Mouse (Mus musculus) limb, embryonic 10.5 days (tissue): ENCODE measurements around the gene Fdps. TPM values are rescaled to one million over a fixed set of nuclear protein-coding genes. Genes with fewer than 3 reads are reported as not detected.

ENCODE experiments used
- DNase-seq: peaks from one replicate; pipeline ENCODE4 v3.0.0-alpha.2; 2017; ENCODE audit warnings: low spot score
- H3K27ac ChIP-seq: fragments of 300-500 bp; sonication (generic); 2 replicates; pipeline ENCODE4 v1.5.1; 2016; ENCODE audit warnings: mild to moderate bottlenecking
- H3K27me3 ChIP-seq: fragments of 300-500 bp; sonication (generic); 2 replicates; pipeline ENCODE4 v1.6.1; 2016; ENCODE audit warnings: low read depth, mild to moderate bottlenecking; ENCODE audit not compliant: poor library complexity, severe bottlenecking
- H3K36me3 ChIP-seq: fragments of 300-500 bp; sonication (generic); 2 replicates; pipeline ENCODE4 v1.6.1; 2016; ENCODE audit warnings: mild to moderate bottlenecking, moderate library complexity
- H3K4me1 ChIP-seq: fragments of 300-500 bp; sonication (generic); 2 replicates; pipeline ENCODE4 v1.6.1; 2016
- H3K4me3 ChIP-seq: fragments of 300-500 bp; sonication (generic); 2 replicates; pipeline ENCODE4 v1.5.1; 2016; ENCODE audit warnings: mild to moderate bottlenecking, moderate library complexity
- H3K9me3 ChIP-seq: fragments of 300-500 bp; sonication (generic); replicated peaks from 2 replicates; pipeline ENCODE4 v1.6.1; 2016; ENCODE audit warnings: mild to moderate bottlenecking
- WGBS: fragments of 180-500 bp; shearing (Covaris S2); methylation state at CpG from one replicate; pipeline ENCODE4 v1.1.7; 2016; 5-methylcytosine and 5-hydroxymethylcytosine counted together
- polyA plus RNA-seq: library from polyadenylated mRNA; unstranded; fragments of >200 nt; fragmentation: Nextera tagmentation; extraction: Ambion mirVana; gene quantifications from 2 replicates; pipeline ENCODE4 v1.2.1, GENCODE M21; 2016

Fdps gene
- polyA plus RNA-seq: 361 and 405 TPM in 2 replicates

GRCm38 (mm10) chr3:89101812-89102494 lies at the start of gene Fdps:
Gene Fdps (minus strand): TSS chr3:89101959.
- WGBS: under 1% methylated on average over 26 of the region's 26 CpGs
- Histone ChIP-seq H3K4me3 (peak within 1 kb of the TSS; percentile 83), H3K9me3 (no peaks in the 10 kb centered on the region), H3K36me3 (peaks cover 35% of the 10 kb centered on the region), H3K27me3 (no peaks in the 10 kb centered on the region), H3K27ac (peak within 1 kb of the TSS; percentile 85), H3K4me1 (peaks cover 32% of the 10 kb centered on the region)
- peak; percentile 90 for DNase-seq

- 67% methylated on average over 14 of the region's 14 CpGs for WGBS
- Histone ChIP-seq H3K4me1 (peaks cover 34% of the 10 kb centered on the region), H3K4me3 (peak overlapping the region; percentile 44; the same call in 1 of the 2 replicates), H3K27me3 (peaks cover 68% of the 10 kb centered on the region), H3K36me3 (no peaks in the 10 kb centered on the region), H3K9me3 (no peaks in the 10 kb centered on the region), H3K27ac (no peak overlapping the region)
- no peak for DNase-seq
Observed at GRCm38 (mm10) chr3:89148567-89148966, 46.8 kb upstream of the Fdps start.

- H3K27me3 ChIP-seq: peaks cover 66% of the 10 kb centered on the region
- 9% methylated on average over 15 of the region's 15 CpGs for WGBS
- 0 out of 2 replicates have a peak overlapping the region, but pooled peaks have one; percentile 5 for H3K27ac ChIP-seq
- H3K4me1 ChIP-seq: peaks cover 34% of the 10 kb centered on the region
- peak overlapping the region; percentile 44 for H3K4me3 ChIP-seq
- peak; percentile 50 for DNase-seq
- H3K9me3 ChIP-seq: no peaks in the 10 kb centered on the region
- no peaks in the 10 kb centered on the region for H3K36me3 ChIP-seq
Observed at GRCm38 (mm10) chr3:89147979-89148311, 46.2 kb upstream of the Fdps start.

- H3K9me3 ChIP-seq: no peaks in the 10 kb centered on the region
- H3K4me3 ChIP-seq: peak overlapping the region; percentile 44
- WGBS: 22% methylated on average over 26 of the region's 26 CpGs
- peaks cover 34% of the 10 kb centered on the region for H3K4me1 ChIP-seq
- peaks cover 60% of the 10 kb centered on the region for H3K27me3 ChIP-seq
- H3K27ac ChIP-seq: 0 out of 2 replicates have a peak overlapping the region, but pooled peaks have one; percentile 5
- no peaks in the 10 kb centered on the region for H3K36me3 ChIP-seq
- no peak for DNase-seq
Observed at GRCm38 (mm10) chr3:89147101-89147978, 45.6 kb upstream of the Fdps start.

- no peak for DNase-seq
Observed at GRCm38 (mm10) chr3:89145566-89145965, 43.8 kb upstream of the Fdps start.

GRCm38 (mm10) chr3:89144821-89145220 lies 43.1 kb upstream of the Fdps start:
- Histone ChIP-seq H3K4me1 (peaks cover 38% of the 10 kb centered on the region), H3K9me3 (no peaks in the 10 kb centered on the region), H3K27ac (no peak overlapping the region), H3K4me3 (no peak overlapping the region; the same call in 1 of the 2 replicates), H3K36me3 (no peaks in the 10 kb centered on the region), H3K27me3 (peaks cover 46% of the 10 kb centered on the region)
- 78% methylated on average over 10 of the region's 10 CpGs for WGBS
- no peak for DNase-seq

More at GRCm38 (mm10) chr3:89145566-89145965, 43.8 kb upstream of the Fdps start:
- no peak overlapping the region for H3K4me3 ChIP-seq
- peaks cover 53% of the 10 kb centered on the region for H3K27me3 ChIP-seq
- H3K4me1 ChIP-seq: peaks cover 38% of the 10 kb centered on the region
- no peak overlapping the region for H3K27ac ChIP-seq
- H3K36me3 ChIP-seq: no peaks in the 10 kb centered on the region
- 38% methylated on average over 8 of the region's 8 CpGs for WGBS
- H3K9me3 ChIP-seq: no peaks in the 10 kb centered on the region

GRCm38 (mm10) chr3:89136365-89136764 lies 34.6 kb upstream of the Fdps start:
- H3K9me3 ChIP-seq: no peaks in the 10 kb centered on the region
- WGBS: 38% methylated on average over 9 of the region's 9 CpGs
- peaks cover 40% of the 10 kb centered on the region for H3K27me3 ChIP-seq
- H3K36me3 ChIP-seq: no peaks in the 10 kb centered on the region
- no peak for DNase-seq
- peaks cover 22% of the 10 kb centered on the region for H3K4me1 ChIP-seq
- peak overlapping the region; percentile 6; the same call in 1 of the 2 replicates for H3K4me3 ChIP-seq
- peak overlapping the region; percentile 39; the same call in 1 of the 2 replicates for H3K27ac ChIP-seq

GRCm38 (mm10) chr3:89135958-89136357 lies 34.2 kb upstream of the Fdps start, which contains the start of gene Pklr:
Gene Pklr (plus strand): TSS chr3:89136142.
- Histone ChIP-seq H3K27me3 (peaks cover 38% of the 10 kb centered on the region), H3K9me3 (no peaks in the 10 kb centered on the region), H3K36me3 (no peaks in the 10 kb centered on the region), H3K4me1 (peaks cover 22% of the 10 kb centered on the region), H3K4me3 (peak within 1 kb of the TSS; percentile 11), H3K27ac (peak within 1 kb of the TSS; percentile 39; the same call in 1 of the 2 replicates)
- DNase-seq: no peak
- WGBS: 64% methylated on average over 3 of the region's 3 CpGs

- WGBS: 81% methylated on average over 1 of the region's 1 CpGs
- Histone ChIP-seq H3K4me1 (peaks cover 21% of the 10 kb centered on the region), H3K27me3 (peaks cover 38% of the 10 kb centered on the region), H3K9me3 (no peaks in the 10 kb centered on the region), H3K4me3 (no peak overlapping the region), H3K27ac (no peak overlapping the region), H3K36me3 (no peaks in the 10 kb centered on the region)
- DNase-seq: no peak
Observed at GRCm38 (mm10) chr3:89133752-89134151, 32.0 kb upstream of the Fdps start.

GRCm38 (mm10) chr3:89133063-89133450 lies 31.3 kb upstream of the Fdps start:
- H3K4me3 ChIP-seq: no peak overlapping the region
- H3K36me3 ChIP-seq: no peaks in the 10 kb centered on the region
- WGBS: 83% methylated on average over 7 of the region's 7 CpGs
- peaks cover 38% of the 10 kb centered on the region for H3K27me3 ChIP-seq
- H3K4me1 ChIP-seq: peaks cover 22% of the 10 kb centered on the region
- no peak overlapping the region for H3K27ac ChIP-seq
- no peak for DNase-seq
- no peaks in the 10 kb centered on the region for H3K9me3 ChIP-seq

GRCm38 (mm10) chr3:89132285-89133062 lies 30.7 kb upstream of the Fdps start:
- peaks cover 38% of the 10 kb centered on the region for H3K27me3 ChIP-seq
- peak; percentile 57 for DNase-seq
- WGBS: 16% methylated on average over 30 of the region's 30 CpGs
- H3K9me3 ChIP-seq: no peaks in the 10 kb centered on the region
- peak overlapping the region; percentile 42; the same call in 1 of the 2 replicates for H3K27ac ChIP-seq
- peak overlapping the region; percentile 42 for H3K4me3 ChIP-seq
- peaks cover 22% of the 10 kb centered on the region for H3K4me1 ChIP-seq
- H3K36me3 ChIP-seq: no peaks in the 10 kb centered on the region

- Histone ChIP-seq H3K36me3 (no peaks in the 10 kb centered on the region), H3K27me3 (peaks cover 38% of the 10 kb centered on the region), H3K9me3 (no peaks in the 10 kb centered on the region), H3K4me3 (peak overlapping the region; percentile 42), H3K4me1 (peaks cover 22% of the 10 kb centered on the region), H3K27ac (peak overlapping the region; percentile 42; the same call in 1 of the 2 replicates)
- 63% methylated on average over 4 of the region's 4 CpGs for WGBS
- DNase-seq: no peak
Observed at GRCm38 (mm10) chr3:89131816-89132215, 30.1 kb upstream of the Fdps start.
